Mouse (Mus musculus) gonadal fat pad, adult 2 months (tissue): ENCODE results near the gene Hist1h2bf. TPM values are rescaled to one million over a fixed set of nuclear protein-coding genes. Genes with fewer than 3 reads are reported as not detected.
"Not testable (repeated sequence)": the region's sequence is repeated elsewhere in the genome, so short reads cannot be mapped to it uniquely, and the experiment has no call there.

Source experiments
- DNase-seq: peaks from one replicate; pipeline ENCODE4 v3.0.0-alpha.2; 2012; ENCODE audit warnings: low read depth
- polyA plus RNA-seq: library from polyadenylated mRNA; depleted of rRNA; stranded (reverse); fragments of >200 nt; gene quantifications from 2 replicates; pipeline ENCODE4 v1.2.3, GENCODE M21; 2012

Hist1h2bf gene
- polyA plus RNA-seq, 1 experiment: 2.9 TPM

DNA sequence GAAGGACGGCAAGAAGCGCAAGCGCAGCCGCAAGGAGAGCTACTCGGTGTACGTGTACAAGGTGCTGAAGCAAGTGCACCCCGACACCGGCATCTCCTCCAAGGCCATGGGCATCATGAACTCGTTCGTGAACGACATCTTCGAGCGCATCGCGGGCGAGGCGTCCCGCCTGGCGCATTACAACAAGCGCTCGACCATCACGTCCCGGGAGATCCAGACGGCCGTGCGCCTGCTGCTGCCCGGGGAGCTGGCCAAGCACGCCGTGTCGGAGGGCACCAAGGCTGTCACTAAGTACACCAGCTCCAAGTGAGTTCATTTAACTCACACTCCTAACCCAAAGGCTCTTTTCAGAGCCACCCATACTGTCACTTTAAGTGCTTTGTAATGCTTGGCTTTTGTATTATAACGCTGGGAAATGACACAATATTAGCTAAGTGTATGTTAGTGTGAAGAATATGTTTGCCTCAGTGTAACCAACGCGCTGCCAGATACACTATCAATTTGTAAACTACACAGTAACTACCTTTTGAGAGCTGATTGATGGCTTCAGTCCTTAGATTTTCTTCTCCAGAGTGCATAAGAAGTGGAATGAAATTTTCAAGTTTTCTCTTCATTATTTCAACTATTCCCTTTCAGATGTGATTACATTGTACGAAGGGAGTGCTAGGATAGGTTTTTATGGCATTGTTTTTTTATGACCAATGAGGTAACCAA is 2.3 kb downstream of the Hist1h2bf start:
- not testable (repeated sequence) for DNase-seq

- no peak for DNase-seq
These were observed 2.9 kb downstream of the Hist1h2bf start, which contains the start of the genes Hist1h2ae and Hist1h2bg for GRCm38 (mm10) chr13:23571022-23571503. Hist1h2ae (minus strand) TSS chr13:23571220. Hist1h2bg (plus strand) TSS chr13:23571396.

DNA sequence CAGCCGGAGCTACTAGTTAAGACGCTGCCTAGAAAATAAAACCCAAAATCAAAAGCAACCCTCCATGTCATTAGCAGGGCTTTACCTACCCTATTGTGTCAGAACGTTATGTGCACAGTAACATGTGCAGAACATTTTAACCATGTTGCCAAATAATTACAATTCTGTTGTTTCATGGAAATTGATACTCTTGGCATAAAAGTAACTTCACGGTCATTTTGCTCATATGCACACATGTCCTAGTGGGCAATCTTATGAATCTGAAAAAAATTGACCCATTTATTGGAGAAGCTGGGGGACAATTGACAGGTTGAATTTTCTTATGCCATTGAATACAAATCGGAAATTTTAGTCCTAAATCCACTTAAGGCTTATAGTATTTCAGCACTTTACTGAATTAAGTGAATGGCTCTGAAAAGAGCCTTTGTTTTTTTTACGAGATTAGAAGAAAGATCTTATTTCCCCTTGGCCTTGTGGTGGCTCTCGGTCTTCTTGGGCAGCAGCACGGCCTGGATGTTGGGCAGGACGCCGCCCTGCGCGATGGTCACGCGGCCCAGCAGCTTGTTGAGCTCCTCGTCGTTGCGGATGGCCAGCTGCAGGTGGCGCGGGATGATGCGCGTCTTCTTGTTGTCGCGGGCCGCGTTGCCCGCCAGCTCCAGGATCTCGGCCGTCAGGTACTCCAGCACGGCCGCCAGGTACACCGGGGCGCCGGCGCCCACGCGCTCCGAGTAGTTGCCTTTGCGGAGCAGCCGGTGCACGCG is 3.6 kb downstream of the Hist1h2bf start:
- not testable (repeated sequence) for DNase-seq

DNA sequence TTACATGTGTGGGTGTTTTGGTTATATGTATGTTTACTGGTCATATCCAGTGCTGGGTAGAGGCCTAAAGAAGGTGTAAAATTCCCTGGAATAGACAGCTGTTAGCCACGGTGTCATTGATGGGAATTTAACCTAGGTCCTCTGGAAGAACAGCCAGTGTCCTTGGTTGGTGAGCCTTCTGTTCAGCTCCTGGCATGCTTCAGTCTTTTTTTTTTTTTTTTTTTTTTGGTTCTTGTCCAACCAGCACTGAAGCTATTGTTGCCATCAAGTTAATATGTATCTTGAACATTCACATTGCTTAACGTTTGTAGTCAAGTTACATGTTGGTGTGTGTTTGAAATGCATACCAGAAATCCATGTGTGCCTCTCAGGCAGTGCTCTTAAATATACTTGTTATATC is 9.5 kb downstream of the Hist1h2bf start:
- no peak for DNase-seq

DNA sequence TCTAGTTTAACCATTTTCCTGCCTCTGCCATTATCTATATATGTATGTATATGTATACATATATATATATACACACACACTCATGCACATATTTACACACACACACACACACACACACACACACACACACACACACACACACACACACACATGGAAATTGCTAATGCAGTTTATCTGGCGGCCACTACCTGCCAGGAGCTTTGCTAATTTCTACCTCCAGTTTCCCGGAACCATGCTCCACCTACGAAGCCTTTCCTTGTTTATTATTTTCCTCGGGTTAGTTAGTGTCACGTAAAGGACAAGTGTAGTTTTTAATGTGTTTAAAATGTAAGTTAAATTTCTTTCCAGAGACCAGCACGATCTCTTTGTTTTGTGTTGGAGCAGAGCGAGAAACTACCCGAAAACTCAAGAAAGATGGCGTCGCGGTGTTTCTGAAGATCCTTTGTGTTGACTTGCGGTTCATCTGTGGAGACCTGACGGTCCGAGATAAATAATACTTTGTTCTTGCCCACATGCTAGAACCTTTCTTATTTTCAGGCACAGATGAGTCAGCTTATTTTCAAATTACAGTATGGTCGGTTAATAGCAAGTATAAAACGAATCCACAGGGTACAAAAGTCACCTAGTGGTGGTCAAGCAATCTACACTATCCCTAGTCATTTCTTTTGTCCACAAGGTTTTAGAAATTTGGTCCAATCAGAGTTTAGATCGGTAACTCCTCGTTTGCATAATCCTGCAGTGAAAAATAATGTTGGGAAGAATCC is 11.1 kb downstream of the Hist1h2bf start:
- no peak for DNase-seq

GRCm38 (mm10) chr13:23561883-23562659 is 11.9 kb downstream of the Hist1h2bf start, which contains the start of gene Hist1h3e:
Hist1h3e (minus strand) TSS chr13:23562369.
- not testable (repeated sequence) for DNase-seq

GRCm38 (mm10) chr13:23561531-23561882 is 12.5 kb downstream of the Hist1h2bf start:
- DNase-seq: not testable (repeated sequence)

- not testable (repeated sequence) for DNase-seq
These were observed 13.3 kb downstream of the Hist1h2bf start for GRCm38 (mm10) chr13:23560699-23561098.

DNA sequence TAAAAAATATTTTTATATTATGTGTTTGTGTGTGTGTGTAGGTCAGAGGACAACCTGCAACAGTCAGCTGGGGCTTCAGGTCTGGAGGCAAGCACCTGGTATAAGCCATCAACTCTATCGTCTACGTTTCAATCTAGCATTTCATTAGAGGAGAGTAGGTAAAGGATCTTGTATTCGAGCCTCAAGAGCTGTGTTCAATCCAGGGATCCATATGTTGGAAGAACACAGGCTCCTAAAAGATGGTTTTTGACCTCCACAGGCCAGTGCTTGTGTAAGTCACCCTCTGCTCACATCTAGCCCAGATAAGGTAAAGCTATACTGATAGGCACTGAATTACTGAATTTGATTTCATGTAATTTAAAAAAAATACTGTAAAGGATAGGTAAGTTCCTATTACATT is 17.1 kb downstream of the Hist1h2bf start:
- no peak for DNase-seq

DNA sequence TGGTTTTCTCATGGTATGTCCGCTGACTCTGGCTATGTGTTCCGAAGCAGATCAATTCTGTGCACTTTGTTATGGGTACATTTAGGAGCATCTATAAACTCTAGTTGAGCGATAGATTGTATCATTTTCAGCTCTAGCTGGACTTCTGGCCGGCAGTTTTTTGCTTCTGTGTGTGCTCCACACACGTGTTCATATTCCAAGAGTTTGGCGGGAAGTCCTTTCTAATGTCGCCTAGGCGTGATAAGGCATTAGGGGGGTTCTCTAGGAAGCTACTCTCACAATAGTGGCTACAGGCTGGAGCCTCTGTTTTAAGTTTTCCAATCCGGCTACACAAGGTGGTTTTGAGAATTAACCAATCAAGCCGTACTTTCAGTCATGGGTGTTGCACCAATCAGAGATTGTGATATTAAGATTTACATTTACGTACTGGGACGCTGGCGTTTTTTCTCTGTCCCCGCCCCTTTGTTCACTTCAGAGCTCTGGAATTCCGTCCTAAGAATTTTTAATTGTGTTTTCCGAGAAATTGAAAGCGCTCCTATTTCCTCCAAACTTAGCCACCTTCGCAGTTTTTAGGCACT is 18.1 kb downstream of the Hist1h2bf start:
- DNase-seq: no peak

GRCm38 (mm10) chr13:23554925-23555838 is 18.8 kb downstream of the Hist1h2bf start:
- DNase-seq: no peak

- no peak for DNase-seq
These were observed 19.6 kb downstream of the Hist1h2bf start for GRCm38 (mm10) chr13:23554393-23554792.

GRCm38 (mm10) chr13:23552962-23553361 is 21.0 kb downstream of the Hist1h2bf start, which contains the start of gene Hist1h1d:
Hist1h1d (plus strand) TSS chr13:23553262.
- DNase-seq: no peak

DNA sequence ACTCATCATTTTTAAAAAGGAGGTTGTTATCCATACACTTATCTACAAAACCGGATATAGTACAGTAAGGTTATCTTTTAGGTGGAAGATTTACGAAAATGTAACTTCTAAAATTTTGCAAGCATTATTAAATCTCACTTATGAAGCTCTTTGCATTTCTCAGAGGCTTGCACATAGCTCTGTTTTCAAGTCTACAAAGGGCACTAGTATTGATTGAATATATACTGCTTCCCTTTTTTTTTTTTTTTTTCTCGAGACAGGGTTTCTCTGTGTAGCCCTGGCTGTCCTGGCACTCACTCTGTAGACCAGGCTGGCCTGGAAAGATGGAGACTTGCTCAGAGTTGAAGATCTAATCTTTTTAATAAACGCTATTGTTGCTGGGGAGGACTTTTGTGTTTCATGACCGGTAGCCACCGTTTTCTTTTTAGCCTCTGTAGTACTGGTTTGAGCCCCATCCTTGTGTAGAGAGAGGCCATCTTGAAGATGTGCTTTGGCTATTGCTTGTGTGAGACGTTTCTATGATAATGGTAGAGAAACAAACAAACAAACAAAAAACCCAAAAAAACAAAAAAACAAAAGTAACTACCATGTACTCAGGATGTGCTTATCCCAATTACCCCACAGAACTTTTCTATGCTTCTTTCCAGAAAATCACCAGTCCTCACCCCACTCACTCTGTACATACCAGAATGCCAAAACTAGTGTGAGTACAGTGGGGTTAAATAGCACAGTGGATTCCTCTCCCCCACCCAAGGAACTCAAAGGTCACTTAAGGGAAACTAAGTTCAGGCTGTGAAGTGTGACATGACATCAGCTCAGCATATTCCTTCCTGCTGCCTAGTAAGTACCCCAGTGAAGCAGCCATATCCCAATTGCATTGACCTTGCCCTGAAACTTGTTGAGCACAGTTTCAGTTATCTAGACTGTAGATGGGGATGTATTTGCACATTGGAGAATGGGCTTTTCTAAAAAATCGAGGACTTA is 21.8 kb downstream of the Hist1h2bf start:
- DNase-seq: no peak

- DNase-seq: not testable (repeated sequence)
These were observed 22.7 kb downstream of the Hist1h2bf start, which contains the start of gene Hist1h4f for GRCm38 (mm10) chr13:23551146-23551834. Hist1h4f (minus strand) TSS chr13:23551648.

GRCm38 (mm10) chr13:23550761-23551145 is 23.2 kb downstream of the Hist1h2bf start:
- no peak for DNase-seq

- no peak for DNase-seq
These were observed 27.3 kb downstream of the Hist1h2bf start for GRCm38 (mm10) chr13:23546694-23547093.

GRCm38 (mm10) chr13:23544787-23545120 is 29.2 kb downstream of the Hist1h2bf start:
- not testable (repeated sequence) for DNase-seq
